Mouse (Mus musculus) bone marrow macrophage, adult 2 months (primary cell): Measurements from ENCODE around the gene Zan.

Experiments used
- CTCF ChIP-seq: IDR thresholded peaks from 2 replicates; pipeline ENCODE4 v1.5.1; 2012; ENCODE audit warnings: low read depth, mild to moderate bottlenecking, low read length, moderate library complexity
- POLR2A ChIP-seq: IDR thresholded peaks from 2 replicates; pipeline ENCODE4 v1.6.1; 2012; ENCODE audit warnings: mild to moderate bottlenecking, low read depth, low read length, borderline replicate concordance

GRCm38 (mm10) chr5:137455866-137456591, 20.8 kb downstream of the Zan start:
- TF ChIP-seq CTCF = no peak
- TF ChIP-seq POLR2A = no peak
